Mouse (Mus musculus) ZHBTc4 (cell line): Measurements from ENCODE around the gene Frmd5.

Experiments used
- DNase-seq: peaks from one replicate; pipeline ENCODE4 v3.0.0-alpha.2; 2011; ENCODE audit warnings: low read depth, low spot score

Gene Frmd5

GRCm38 (mm10) chr2:121621262-121622163 is 185.4 kb downstream of the Frmd5 start:
- peak; percentile 57 for DNase-seq

- no peak for DNase-seq
Measured at GRCm38 (mm10) chr2:121620582-121621261, 186.2 kb downstream of the Frmd5 start.

GRCm38 (mm10) chr2:121615199-121615559 is 191.7 kb downstream of the Frmd5 start:
- no peak for DNase-seq

- DNase-seq: no peak
Measured at GRCm38 (mm10) chr2:121614483-121615198, 192.2 kb downstream of the Frmd5 start.

GRCm38 (mm10) chr2:121612112-121612511 is 194.8 kb downstream of the Frmd5 start:
- DNase-seq: no peak

- no peak for DNase-seq
Measured at GRCm38 (mm10) chr2:121610008-121610884, 196.6 kb downstream of the Frmd5 start.

- no peak for DNase-seq
Measured at GRCm38 (mm10) chr2:121609141-121609724, 197.7 kb downstream of the Frmd5 start.

- DNase-seq: no peak
Measured at GRCm38 (mm10) chr2:121602397-121602796, 204.5 kb downstream of the Frmd5 start.

- no peak for DNase-seq
Measured at GRCm38 (mm10) chr2:121601543-121601942, 205.3 kb downstream of the Frmd5 start.

- DNase-seq: no peak
Measured at GRCm38 (mm10) chr2:121600736-121601135, 206.2 kb downstream of the Frmd5 start.

- no peak for DNase-seq
Measured at GRCm38 (mm10) chr2:121598249-121598648, 208.6 kb downstream of the Frmd5 start.

GRCm38 (mm10) chr2:121596621-121597020 is 210.3 kb downstream of the Frmd5 start:
- DNase-seq: no peak

GRCm38 (mm10) chr2:121594660-121595291 is 212.1 kb downstream of the Frmd5 start:
- DNase-seq: no peak

- DNase-seq: no peak
Measured at GRCm38 (mm10) chr2:121594131-121594530, 212.8 kb downstream of the Frmd5 start.

GRCm38 (mm10) chr2:121588309-121588694 is 218.6 kb downstream of the Frmd5 start:
- DNase-seq: peak; percentile 35

GRCm38 (mm10) chr2:121587523-121588308 is 219.2 kb downstream of the Frmd5 start:
- DNase-seq: no peak

GRCm38 (mm10) chr2:121584705-121585104 is 222.2 kb downstream of the Frmd5 start:
- DNase-seq: no peak

GRCm38 (mm10) chr2:121583468-121584116 is 223.3 kb downstream of the Frmd5 start:
- DNase-seq: no peak

GRCm38 (mm10) chr2:121582809-121583376 is 224.0 kb downstream of the Frmd5 start:
- DNase-seq: no peak
